Mouse (Mus musculus) mesoderm, embryonic 11.5 days (tissue): ENCODE measurements at regions not wholly inside any gene's neighbourhood (a gene's known extent, or its start where the extent isn't known, plus 50 kb on each side); places are given as distances from the start of the nearest gene placed in this dataset.
"Not testable (repeated sequence)": the region's sequence is repeated elsewhere in the genome, so short reads cannot be mapped to it uniquely, and the experiment has no call there.

ENCODE experiments used
- DNase-seq: peaks from one replicate; pipeline ENCODE4 v3.0.0-alpha.2; 2012; ENCODE audit warnings: low read depth, low spot score

DNA sequence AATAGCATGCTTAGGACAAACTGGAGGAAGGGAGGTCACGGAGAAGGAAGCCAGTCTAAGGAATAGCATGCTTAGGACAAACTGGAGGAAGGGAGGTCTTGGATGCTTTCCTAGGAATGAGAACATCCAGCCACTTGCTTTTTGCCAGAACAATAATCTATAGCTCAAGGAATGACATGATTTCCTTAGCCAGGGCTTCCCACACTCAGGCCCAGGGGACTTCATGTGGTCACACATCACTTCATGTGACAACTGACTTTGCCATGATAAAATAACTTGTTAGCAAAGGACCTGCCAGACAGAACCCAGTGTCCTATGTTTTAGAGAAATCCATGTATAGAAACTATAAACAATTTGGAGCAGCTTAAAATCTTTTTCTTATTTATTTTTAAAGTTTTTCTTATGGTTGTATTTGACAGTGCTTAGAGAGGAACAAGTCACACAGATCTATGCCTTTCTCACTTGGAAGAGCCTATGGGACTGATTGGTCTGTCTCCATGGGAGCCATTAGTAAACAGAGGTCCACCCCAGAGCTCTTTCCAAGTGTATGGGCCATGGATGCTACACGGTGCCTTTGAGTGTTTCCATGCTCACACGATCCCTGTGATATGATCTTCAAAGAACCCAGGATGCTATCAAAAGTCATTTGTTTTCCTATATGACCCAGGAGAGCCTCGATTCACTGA, 153.3 kb upstream of the Unc93a2 start:
- no peak for DNase-seq

DNA sequence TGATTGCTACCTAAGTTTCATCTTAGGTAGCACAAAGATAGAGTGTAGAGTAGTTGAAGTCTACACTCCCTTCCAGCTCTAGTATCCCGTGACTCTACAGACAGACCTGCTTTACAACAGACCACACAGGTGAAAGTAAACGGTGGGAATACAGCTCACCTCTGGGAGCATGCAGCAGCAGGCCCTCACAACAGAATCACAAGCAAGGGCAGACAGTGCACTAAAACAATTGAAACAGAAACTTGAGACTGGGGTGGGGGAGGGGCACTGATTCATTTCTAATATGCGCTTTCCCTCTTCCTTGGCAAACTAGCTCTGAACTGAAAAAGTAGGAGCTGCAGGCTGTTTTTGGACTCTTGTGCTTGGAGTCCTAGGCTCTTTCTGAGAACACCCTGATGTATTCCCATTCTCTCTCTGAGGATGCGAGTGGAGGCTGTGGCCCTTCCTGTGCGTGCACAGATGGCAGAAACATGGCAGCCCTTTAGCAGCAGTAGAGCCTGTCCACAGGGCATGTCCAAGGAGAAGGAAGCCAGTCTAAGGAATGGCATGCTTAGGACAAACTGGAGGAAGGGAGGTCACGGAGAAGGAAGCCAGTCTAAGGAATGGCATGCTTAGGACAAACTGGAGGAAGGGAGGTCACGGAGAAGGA, 152.5 kb upstream of the Unc93a2 start:
- no peak for DNase-seq

DNA sequence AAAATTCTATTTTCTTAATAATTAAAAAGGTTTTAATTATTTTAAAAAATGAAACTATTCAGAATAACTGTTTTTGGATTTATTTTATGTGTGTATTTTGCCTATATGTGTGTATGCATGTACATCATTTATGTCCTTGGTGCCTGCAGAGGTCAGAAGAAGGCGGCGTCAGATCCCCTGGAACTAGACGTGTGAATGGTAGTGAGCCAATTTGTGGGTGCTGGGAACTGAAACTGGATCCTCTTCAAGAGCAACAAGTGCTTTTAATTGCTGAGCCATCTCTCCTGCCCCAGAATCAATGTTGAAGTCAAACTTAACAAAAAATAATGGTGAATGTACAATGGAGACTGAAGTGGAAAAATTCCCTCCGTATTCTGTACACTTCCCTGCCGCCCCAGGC, 151.9 kb upstream of the Unc93a2 start:
- no peak for DNase-seq

DNA sequence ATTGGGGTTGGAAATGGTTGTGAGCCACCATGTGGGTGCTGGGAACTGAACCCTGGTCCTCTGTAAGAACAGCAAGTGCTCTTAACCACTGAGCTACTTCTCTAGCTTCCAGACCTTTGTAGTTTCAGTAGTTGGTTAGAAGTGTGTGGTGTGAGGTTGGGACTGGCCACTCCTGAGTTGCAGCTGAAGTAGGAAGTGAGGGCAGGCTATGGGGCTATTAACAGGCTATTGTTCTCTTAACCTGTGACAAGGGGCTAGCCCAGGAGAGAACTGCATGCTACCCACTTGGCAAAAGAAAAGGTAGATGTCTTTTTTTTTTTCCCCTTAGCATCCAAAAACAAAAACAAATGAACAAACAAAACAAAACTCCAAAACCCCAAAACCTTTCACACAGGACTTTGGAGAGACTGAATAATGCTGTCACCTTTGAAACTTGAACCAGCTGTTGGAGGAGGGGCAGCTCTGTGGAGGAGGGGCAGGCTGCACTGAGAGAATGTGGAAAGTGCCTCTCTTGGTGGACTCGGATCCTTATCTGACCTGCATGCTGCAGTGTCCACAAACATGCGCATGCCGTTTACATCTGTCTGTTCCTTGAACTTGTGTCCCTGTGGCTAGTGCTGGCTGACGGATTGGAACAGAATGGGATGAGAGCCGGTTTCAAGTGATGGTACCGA, 149.3 kb upstream of the Unc93a2 start:
- DNase-seq, result no peak

- DNase-seq, result no peak
These were observed 148.3 kb upstream of the Unc93a2 start for GRCm38 (mm10) chr17:7533552-7533951.

DNA sequence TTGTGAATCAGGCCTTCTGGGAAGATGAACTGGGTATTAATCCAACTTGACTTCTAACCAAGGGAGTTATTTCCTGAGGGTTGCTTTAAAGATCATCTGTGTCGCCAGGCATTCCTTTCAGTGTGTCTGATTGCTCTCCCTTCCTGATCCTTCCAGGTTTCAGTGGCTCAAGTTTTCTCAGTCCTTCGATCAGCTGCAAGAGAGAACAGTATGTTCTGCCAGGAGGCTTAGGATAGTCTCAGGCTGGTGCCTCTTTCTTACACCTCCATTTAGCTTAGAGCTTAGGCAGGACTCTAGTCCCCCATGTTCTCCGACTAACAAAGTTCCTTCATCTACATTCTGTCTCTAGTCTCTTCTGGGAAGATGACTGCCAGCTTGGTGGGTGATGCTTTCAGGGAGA, 147.4 kb upstream of the Unc93a2 start:
- no peak for DNase-seq

DNA sequence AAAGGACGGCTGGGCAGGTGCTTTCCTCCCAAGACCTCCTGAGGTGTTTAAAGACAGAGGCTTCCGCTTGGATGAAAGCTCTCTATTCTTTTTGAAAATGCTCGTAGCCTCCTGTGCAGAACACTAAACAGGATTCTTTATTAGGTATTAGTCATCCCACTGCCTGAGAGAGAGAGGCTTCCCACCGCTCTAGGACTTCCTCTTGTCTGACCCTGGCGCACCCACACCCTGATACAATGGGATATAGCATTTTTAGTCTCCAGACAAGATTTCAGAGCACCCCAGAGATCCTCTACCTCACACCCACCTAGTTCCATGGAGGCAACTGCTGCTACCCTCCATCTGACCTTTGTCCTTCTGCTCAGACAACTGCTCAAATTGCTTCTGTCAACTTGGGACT, 144.0 kb upstream of the Unc93a2 start:
- no peak for DNase-seq

DNA sequence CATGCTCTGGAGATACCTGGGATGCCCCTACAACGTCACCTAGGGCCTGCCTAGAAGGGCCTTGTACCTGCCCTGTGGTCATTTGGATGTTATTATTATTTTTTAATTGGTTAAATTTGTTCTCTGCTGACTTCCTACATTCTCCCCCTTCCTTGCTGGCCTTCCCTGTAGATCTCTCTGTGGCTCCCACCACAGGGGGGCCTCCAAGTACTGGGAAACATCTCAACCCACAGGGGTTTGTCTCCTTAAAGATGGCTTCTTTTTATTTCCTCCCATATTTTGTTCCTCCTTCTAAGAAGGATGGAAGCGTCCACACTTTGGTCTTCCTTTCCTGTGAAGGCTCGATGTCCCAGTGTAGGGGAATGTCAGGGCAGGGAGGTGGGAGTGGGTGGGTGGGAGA, 142.4 kb upstream of the Unc93a2 start:
- DNase-seq, result no peak

DNA sequence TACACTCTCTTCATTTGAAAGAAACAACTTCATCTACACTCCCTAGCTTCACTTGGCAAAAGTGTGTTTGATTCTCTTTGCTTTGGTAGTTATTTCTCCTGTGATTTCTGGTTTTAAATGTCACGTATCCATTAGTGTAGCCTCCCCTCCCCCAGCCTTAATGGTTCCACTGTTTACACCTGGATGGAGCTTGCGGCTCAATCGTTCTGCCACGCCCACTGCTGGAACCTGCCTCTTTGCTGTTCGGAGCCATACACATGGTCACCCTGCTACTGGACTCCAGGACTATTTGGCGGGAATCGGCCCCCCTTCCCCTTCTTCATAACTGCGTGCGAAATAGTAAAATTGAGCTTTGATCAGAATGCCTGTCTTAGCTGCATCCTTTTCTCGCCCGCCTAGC, 139.2 kb upstream of the Unc93a2 start:
- DNase-seq, result not testable (repeated sequence)

DNA sequence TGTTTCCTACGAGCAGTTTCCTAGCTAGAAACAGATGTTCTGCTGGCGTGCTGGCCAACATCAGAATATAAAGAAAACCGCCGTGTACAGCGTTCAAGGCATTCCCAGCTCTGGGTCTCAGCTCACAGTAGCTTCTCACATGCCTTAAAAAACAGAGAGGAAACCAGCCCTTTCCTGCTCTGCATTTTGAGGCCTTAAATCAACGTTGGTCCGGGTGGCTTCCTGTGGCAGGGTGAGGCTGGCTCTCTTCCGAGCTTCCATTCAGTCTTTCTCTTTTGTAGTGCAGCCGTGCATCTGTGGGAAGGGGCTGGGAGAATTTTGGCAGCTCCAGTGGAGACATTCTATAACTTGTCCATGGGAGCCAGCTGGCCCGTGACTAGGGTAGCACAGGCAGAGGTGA, 135.9 kb upstream of the Unc93a2 start:
- no peak for DNase-seq
